Comparison of ENCODE assay signal across 9 mouse cellular contexts in the genomic region with DNA sequence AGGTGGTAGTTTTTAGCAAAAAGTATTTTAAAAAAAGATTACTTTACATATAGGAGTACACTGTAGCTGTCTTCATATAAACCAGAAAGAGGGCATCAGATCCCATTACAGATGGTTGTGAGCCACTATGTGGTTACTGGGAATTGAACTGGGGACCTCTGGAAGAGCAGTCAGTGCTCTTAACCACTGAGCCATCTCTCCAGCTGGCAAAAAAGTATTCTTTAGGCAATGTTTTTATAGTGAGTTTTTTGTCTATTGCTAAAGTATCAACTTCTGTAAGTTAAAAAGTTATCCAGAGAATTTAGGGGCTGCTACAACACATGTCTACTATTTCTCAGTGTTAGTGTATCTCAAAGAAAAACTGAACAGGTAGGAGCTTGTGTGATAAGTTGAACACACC. TPM values are rescaled to one million over a fixed set of nuclear protein-coding genes. Genes with fewer than 3 reads are reported as not detected.
DNase-seq lines count a peak whose midpoint lies in the region; ATAC-seq and TF ChIP-seq lines count a peak whose summit lies in the region.
"Had no signal": no experiment of that assay in that cellular context is flagged by ENCODE, and none has a peak within 500 bp of the region (broad histone marks: within the 10 kb centered on the region; RNA-seq: fewer than 3 reads in every experiment).

No protein-coding gene starts in this region.

- H3K4me1 ChIP-seq in heart, embryonic 11.5 days (ENCODE audit: control insufficient read depth, insufficient read depth, low read length) = peaks cover 7% of the 10 kb centered on the region; the same call in 1 of the 2 replicates
- H3K4me1 ChIP-seq in testis, adult 2 months (ENCODE audit: control insufficient read depth, insufficient read depth, low read length) = no peaks in the 10 kb centered on the region
- peaks cover 10% of the 10 kb centered on the region for H3K4me1 ChIP-seq in limb, embryonic 14.5 days (ENCODE audit: control insufficient read depth, insufficient read depth, low read length)

- DNase-seq in heart, postnatal 4 days = no peak
- DNase-seq in testis, postnatal 14 days (ENCODE audit: low spot score) = no peak
- no peak for DNase-seq in limb, embryonic 14.5 days (ENCODE audit: low spot score)
- no peak for DNase-seq in embryo, embryonic 11 days
- no peak for DNase-seq in adrenal gland, postnatal 36 days
- no peak for DNase-seq in gastrocnemius, postnatal 25 days
- DNase-seq: lung, postnatal 4 days had no signal

- H3K9ac ChIP-seq in heart, embryonic 11.5 days (ENCODE audit: low read depth, low read length) = no peak overlapping the region
- H3K9ac ChIP-seq in limb, embryonic 14.5 days (ENCODE audit: low read depth, low read length, severe bottlenecking) = no peak overlapping the region

- H3K27ac ChIP-seq in heart, embryonic 11.5 days (ENCODE audit: low read depth, low read length) = no peak overlapping the region
- H3K27ac ChIP-seq in testis, adult 2 months (ENCODE audit: control insufficient read depth, insufficient read depth, low read depth, low read length) = peak overlapping the region; percentile 85; the same call in 1 of the 2 replicates
- H3K27ac ChIP-seq in limb, embryonic 14.5 days (replicated peaks; ENCODE audit: low read depth, low read length) = no peak overlapping the region

- peak overlapping the region; percentile 76 for H3K4me2 ChIP-seq in heart, embryonic 11.5 days
- H3K4me2 ChIP-seq in limb, embryonic 14.5 days (replicated peaks; ENCODE audit: low read depth, low read length, severe bottlenecking) = peak overlapping the region; percentile 60

- no peaks in the 10 kb centered on the region for H3K9me3 ChIP-seq in heart, embryonic 11.5 days (replicated peaks; ENCODE audit: control insufficient read depth, low read length)
- H3K9me3 ChIP-seq in limb, embryonic 14.5 days (ENCODE audit: control insufficient read depth, low read length) = no peaks in the 10 kb centered on the region

- H3K36me3 ChIP-seq in heart, embryonic 11.5 days (ENCODE audit: control insufficient read depth, insufficient read depth, low read length) = peaks cover 16% of the 10 kb centered on the region
- no peaks in the 10 kb centered on the region for H3K36me3 ChIP-seq in testis, adult 2 months (ENCODE audit: control insufficient read depth, insufficient read depth, low read length)
- peaks cover 30% of the 10 kb centered on the region for H3K36me3 ChIP-seq in limb, embryonic 14.5 days (ENCODE audit: control insufficient read depth, insufficient read depth, low read length)

- no peak for TF ChIP-seq CTCF in testis, adult 2 months (IDR thresholded peaks at IDR 0.05; ENCODE audit: control insufficient read depth, insufficient read depth, insufficient replicate concordance, low read depth, low read length)

- H3K4me3 ChIP-seq in heart, embryonic 11.5 days (ENCODE audit: low read depth, low read length) = peak overlapping the region; percentile 82
- peak overlapping the region; percentile 95 for H3K4me3 ChIP-seq in testis, adult 2 months (ENCODE audit: control insufficient read depth, low read depth, low read length)
- H3K4me3 ChIP-seq in limb, embryonic 14.5 days (replicated peaks; ENCODE audit: low read length) = peak overlapping the region; percentile 73; the same call in 1 of the 2 replicates

- H3K27me3 ChIP-seq in heart, embryonic 11.5 days (ENCODE audit: control insufficient read depth, insufficient read depth, low read length) = no peaks in the 10 kb centered on the region
- no peaks in the 10 kb centered on the region for H3K27me3 ChIP-seq in testis, adult 2 months (ENCODE audit: control insufficient read depth, insufficient read depth, low read length)
- no peaks in the 10 kb centered on the region for H3K27me3 ChIP-seq in limb, embryonic 14.5 days (ENCODE audit: control insufficient read depth, insufficient read depth, low read length)

- no peak for TF ChIP-seq POLR2A in testis, adult 2 months (IDR thresholded peaks at IDR 0.05; ENCODE audit: control insufficient read depth, low read depth, low read length)
- TF ChIP-seq POLR2A in limb, embryonic 14.5 days (IDR thresholded peaks at IDR 0.05; ENCODE audit: borderline replicate concordance, extremely low read depth, insufficient read depth, insufficient read length) = no peak

- no peak for ATAC-seq in heart, embryonic 11.5 days (replicated peaks; ENCODE audit: insufficient number of reproducible peaks, low FRiP score, low TSS enrichment)
- no peak for ATAC-seq in limb, embryonic 14.5 days (ENCODE audit: low FRiP score, low read depth)

RNA-seq across cellular contexts. Expression of a gene that starts 1.0 kb away (rescaled TPM):
- polyA plus RNA-seq in heart, embryonic 11.5 days (2014; fragmentation: Nextera tagmentation; extraction: Ambion mirVana) = 4.9 and 7.4 TPM in 2 replicates
- 1 to 10 TPM; 2.5 to 2.7 TPM for total RNA-seq in heart, postnatal 4 days (2021)
- polyA plus RNA-seq in testis, adult 2 months (2012; rRNA removed) = 6.7 and 7.6 TPM in 2 replicates
- 3.8 and 4.9 TPM in 2 replicates for polyA plus RNA-seq in limb, embryonic 14.5 days (2012; rRNA removed)
- polyA plus RNA-seq in limb, embryonic 14.5 days (2014; fragmentation: Nextera tagmentation; extraction: Ambion mirVana) = 5.9 and 6.5 TPM in 2 replicates
- 1 to 10 TPM; 2.3 to 3.1 TPM for total RNA-seq in adrenal gland, postnatal 36 days (2021)
- total RNA-seq in gastrocnemius, postnatal 25 days (2021) = under 1 TPM; 0.33 to 0.40 TPM

RNA-seq across cellular contexts. Expression of a gene that starts 50.0 kb away (rescaled TPM):
- polyA plus RNA-seq in heart, embryonic 11.5 days (2014; fragmentation: Nextera tagmentation; extraction: Ambion mirVana) = 21.9 and 35.5 TPM in 2 replicates
- 10 to 100 TPM; 67.4 to 67.5 TPM for total RNA-seq in heart, postnatal 4 days (2021)
- polyA plus RNA-seq in testis, adult 2 months (2012; rRNA removed) = 5.1 and 6.8 TPM in 2 replicates
- polyA plus RNA-seq in limb, embryonic 14.5 days (2012; rRNA removed) = 11.1 and 15.3 TPM in 2 replicates
- 27.0 and 28.5 TPM in 2 replicates for polyA plus RNA-seq in limb, embryonic 14.5 days (2014; fragmentation: Nextera tagmentation; extraction: Ambion mirVana)
- total RNA-seq in adrenal gland, postnatal 36 days (2021) = 10 to 100 TPM; 80.4 to 85.1 TPM
- total RNA-seq in gastrocnemius, postnatal 25 days (2021) = 10 to 100 TPM; 39.5 to 40.1 TPM
